Mouse (Mus musculus): Measurements from ENCODE around the gene Cenpm.

GRCm38 (mm10) chr15:82211281-82211680 is 33.3 kb downstream of the Cenpm start:
- TF ChIP-seq POLR2A (IDR thresholded peaks at IDR 0.05; ENCODE audit: low read depth, low read length), result no peak
- no peak for TF ChIP-seq CTCF (IDR thresholded peaks at IDR 0.05; ENCODE audit: borderline replicate concordance, insufficient read depth, low read length)

Measured in embryonic fibroblast, embryonic 13.5 days (primary cell).